Mouse (Mus musculus) heart, embryonic 14.5 days (tissue): ENCODE measurements around the gene Ttll13. TPM values are rescaled to one million over a fixed set of nuclear protein-coding genes. Genes with fewer than 3 reads are reported as not detected.

Experiments
- ATAC-seq: fragments of 200-750 bp; cut with Nextera tagmentation; 2 replicates; pipeline ENCODE4 v1.8.0; 2017; ENCODE audit warnings: low read depth, moderate TSS enrichment; ENCODE audit not compliant: insufficient number of reproducible peaks, insufficient read depth, low FRiP score
- H3K27ac ChIP-seq, 2 experiments: fragments of 200-500 bp in 1 of 2; fragments of 300-500 bp in 1 of 2; sonication (generic) in 1 of 2; replicated peaks in 1 of 2; 2 replicates each; pipeline ENCODE4 v1.5.1; 2012 to 2014; ENCODE audit warnings: low read depth in 2 of 2, low read length in 2 of 2, control low read depth in 1 of 2, mild to moderate bottlenecking in 1 of 2, mixed read lengths in 1 of 2; ENCODE audit not compliant: control insufficient read depth in 1 of 2, insufficient read depth in 1 of 2
- H3K27me3 ChIP-seq: fragments of 300-500 bp; sonication (generic); 2 replicates; pipeline ENCODE4 v1.6.1; 2014; ENCODE audit warnings: mild to moderate bottlenecking, low read length, control low read depth; ENCODE audit not compliant: control insufficient read depth, insufficient read depth
- H3K36me3 ChIP-seq: fragments of 300-500 bp; sonication (generic); 2 replicates; pipeline ENCODE4 v1.6.1; 2014; ENCODE audit warnings: mild to moderate bottlenecking, control low read depth, low read length, mixed read lengths; ENCODE audit not compliant: control insufficient read depth, insufficient read depth
- H3K4me1 ChIP-seq, 2 experiments: fragments of 200-500 bp in 1 of 2; fragments of 300-500 bp in 1 of 2; sonication (generic) in 1 of 2; 2 replicates each; pipeline ENCODE4 v1.6.1; 2012 to 2014; ENCODE audit warnings: low read length in 2 of 2, control low read depth in 1 of 2, mixed read lengths in 1 of 2; ENCODE audit not compliant: control insufficient read depth in 2 of 2, insufficient read depth in 2 of 2
- H3K4me2 ChIP-seq: fragments of 300-500 bp; sonication (generic); 2 replicates; pipeline ENCODE4 v1.6.1; 2014; ENCODE audit warnings: mild to moderate bottlenecking, low read length
- H3K4me3 ChIP-seq, 2 experiments: fragments of 200-500 bp in 1 of 2; fragments of 300-500 bp in 1 of 2; sonication (generic) in 1 of 2; 2 replicates each; pipeline ENCODE4 v1.5.1; 2012 to 2014; ENCODE audit warnings: low read length in 2 of 2, mild to moderate bottlenecking in 2 of 2, control low read depth in 1 of 2, low read depth in 1 of 2, moderate library complexity in 1 of 2; ENCODE audit not compliant: control insufficient read depth in 1 of 2, insufficient read depth in 1 of 2
- H3K9ac ChIP-seq: fragments of 300-500 bp; sonication (generic); 2 replicates; pipeline ENCODE4 v1.6.1; 2014; ENCODE audit warnings: mild to moderate bottlenecking, low read length
- H3K9me3 ChIP-seq: fragments of 300-500 bp; sonication (generic); 2 replicates; pipeline ENCODE4 v1.6.1; 2016; ENCODE audit warnings: low read length, control low read depth; ENCODE audit not compliant: control insufficient read depth
- WGBS: fragments of 180-500 bp; shearing (Covaris S2); extraction: QIAGEN DNeasy Blood & Tissue Kit; methylation state at CpG from one replicate; pipeline ENCODE4 v1.1.7; 2014; 5-methylcytosine and 5-hydroxymethylcytosine counted together
- polyA plus RNA-seq: library from polyadenylated mRNA; unstranded; fragments of >200 nt; fragmentation: Nextera tagmentation; extraction: Ambion mirVana; gene quantifications from 2 replicates; pipeline ENCODE4 v1.2.1, GENCODE M21; 2014

Ttll13 gene
- polyA plus RNA-seq, 1 experiment from 2014 or later: 1.6 TPM

GRCm38 (mm10) chr7:80281646-80282045, 35.5 kb downstream of the Ttll13 start:
- Histone ChIP-seq H3K36me3 (peaks cover 91% of the 10 kb centered on the region), H3K27ac (no peak overlapping the region), H3K9ac (no peak overlapping the region), H3K4me2 (no peak overlapping the region), H3K4me3 (no peak overlapping the region), H3K4me1 (no peaks in the 10 kb centered on the region), H3K27me3 (no peaks in the 10 kb centered on the region), H3K9me3 (no peaks in the 10 kb centered on the region)
- ATAC-seq: no peak
- WGBS: 90% methylated on average over 3 of the region's 3 CpGs

GRCm38 (mm10) chr7:80283226-80283918, 37.2 kb downstream of the Ttll13 start:
- whole genome bisulfite sequencing: 49% methylated on average over 3 of the region's 3 CpGs
- Histone ChIP-seq H3K27ac (peak overlapping the region; percentile 11 to 37; a peak in 1 of 4 replicates), H3K9me3 (no peaks in the 10 kb centered on the region), H3K36me3 (peaks cover 90% of the 10 kb centered on the region), H3K27me3 (no peaks in the 10 kb centered on the region), H3K4me2 (no peak overlapping the region), H3K9ac (no peak overlapping the region), H3K4me1 (no peaks in the 10 kb centered on the region), H3K4me3 (no peak overlapping the region)
- no peak for ATAC-seq

GRCm38 (mm10) chr7:80284391-80284790, 38.2 kb downstream of the Ttll13 start:
- 75% methylated on average over 5 of the region's 5 CpGs for WGBS
- Histone ChIP-seq H3K36me3 (peaks cover 85% of the 10 kb centered on the region), H3K9ac (no peak overlapping the region), H3K4me1 (no peaks in the 10 kb centered on the region), H3K4me2 (no peak overlapping the region), H3K4me3 (no peak overlapping the region), H3K27ac (0 out of 4 replicates have a peak overlapping the region, but pooled peaks of 1 of the 2 experiments have one; percentile 20), H3K9me3 (no peaks in the 10 kb centered on the region), H3K27me3 (no peaks in the 10 kb centered on the region)
- ATAC-seq: no peak

- ATAC-seq: no peak
- Histone ChIP-seq H3K27ac (no peak overlapping the region), H3K4me3 (no peak overlapping the region), H3K9me3 (no peaks in the 10 kb centered on the region), H3K36me3 (peaks cover 83% of the 10 kb centered on the region), H3K4me2 (no peak overlapping the region), H3K27me3 (no peaks in the 10 kb centered on the region), H3K4me1 (no peaks in the 10 kb centered on the region), H3K9ac (no peak overlapping the region)
- 92% methylated on average over 6 of the region's 6 CpGs for WGBS
Observed at GRCm38 (mm10) chr7:80285725-80286124, 39.5 kb downstream of the Ttll13 start.

GRCm38 (mm10) chr7:80287736-80288135, 41.6 kb downstream of the Ttll13 start:
- H3K27ac ChIP-seq: no peak overlapping the region
- no peak for ATAC-seq
- no peaks in the 10 kb centered on the region for H3K4me1 ChIP-seq
- H3K4me2 ChIP-seq: no peak overlapping the region
- no peaks in the 10 kb centered on the region for H3K27me3 ChIP-seq
- H3K9me3 ChIP-seq: no peaks in the 10 kb centered on the region
- no peak overlapping the region for H3K4me3 ChIP-seq
- 77% methylated on average over 10 of the region's 10 CpGs for WGBS
- peaks cover 75% of the 10 kb centered on the region for H3K36me3 ChIP-seq
- no peak overlapping the region for H3K9ac ChIP-seq

- Histone ChIP-seq H3K9ac (peak within 1 kb of the TSS; percentile 91), H3K27ac (peak within 1 kb of the TSS; percentile 74 to 88), H3K9me3 (no peaks in the 10 kb centered on the region), H3K4me1 (peaks cover 5 to 22% of the 10 kb centered on the region in 2 experiments), H3K4me3 (peak within 1 kb of the TSS; percentile 89 to 90), H3K36me3 (peaks cover 26% of the 10 kb centered on the region), H3K27me3 (no peaks in the 10 kb centered on the region), H3K4me2 (peak within 1 kb of the TSS; percentile 77)
- peak; percentile 100 for ATAC-seq
- WGBS: under 1% methylated on average over 52 of the region's 52 CpGs
Observed at GRCm38 (mm10) chr7:80294062-80294763, 48.0 kb downstream of the Ttll13 start, which contains the start of gene Prc1. Prc1 (plus strand) TSS chr7:80294450.

- WGBS: 8% methylated on average over 37 of the region's 37 CpGs
- Histone ChIP-seq H3K9ac (peak overlapping the region; percentile 91), H3K4me1 (peaks cover 5 to 22% of the 10 kb centered on the region in 2 experiments), H3K9me3 (no peaks in the 10 kb centered on the region), H3K4me2 (peak overlapping the region; percentile 77), H3K27ac (peak overlapping the region; percentile 74 to 88), H3K4me3 (peak overlapping the region; percentile 89 to 90), H3K27me3 (no peaks in the 10 kb centered on the region), H3K36me3 (peaks cover 27% of the 10 kb centered on the region)
- peak; percentile 51 for ATAC-seq
Observed at GRCm38 (mm10) chr7:80294764-80295648, 48.8 kb downstream of the Ttll13 start.
